Comparison of ENCODE assay signal across 16 mouse cellular contexts in the genomic region with DNA sequence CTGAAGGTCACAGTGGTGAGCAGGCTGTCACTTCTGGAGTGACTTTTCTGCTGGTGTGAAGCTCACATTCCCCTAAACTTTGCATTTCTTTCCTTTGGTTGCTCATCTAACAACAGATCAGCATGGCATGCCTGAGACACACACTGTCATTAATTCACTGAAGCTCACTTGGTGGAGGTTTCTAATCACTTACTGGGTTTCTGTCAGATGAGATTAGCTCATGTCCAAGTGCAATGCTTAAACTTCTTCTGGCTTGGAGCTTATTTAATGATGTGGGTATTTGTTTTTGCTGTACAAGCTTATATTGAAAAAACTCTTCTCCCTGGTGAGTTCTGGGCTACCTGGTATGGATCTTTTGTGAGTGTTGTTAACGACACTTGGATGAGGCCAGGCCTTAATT.
"Had no signal": no experiment of that assay in that cellular context is flagged by ENCODE, and none has a peak within 500 bp of the region (broad histone marks: within the 10 kb centered on the region; RNA-seq: fewer than 3 reads in every experiment).

No protein-coding gene starts in this region.

- H3K27me3 ChIP-seq: neural tube, embryonic 12.5 days; neural tube, embryonic 13.5 days; neural tube, embryonic 15.5 days; stomach, embryonic 15.5 days had no signal

- H3K9me3 ChIP-seq: neural tube, embryonic 12.5 days; neural tube, embryonic 13.5 days; neural tube, embryonic 15.5 days; stomach, embryonic 15.5 days had no signal

- H3K4me2 ChIP-seq: neural tube, embryonic 12.5 days; neural tube, embryonic 13.5 days; neural tube, embryonic 15.5 days; stomach, embryonic 15.5 days had no signal

- H3K27ac ChIP-seq: neural tube, embryonic 12.5 days; neural tube, embryonic 13.5 days; neural tube, embryonic 15.5 days; stomach, embryonic 15.5 days; stomach, postnatal 0 days had no signal

- DNase-seq: right cerebral cortex, adult 18-20 months; right cerebral cortex, postnatal 14 days; right cerebral cortex, postnatal 25 days; right cerebral cortex, postnatal 4 days; spleen, adult 18-20 months; thymus, adult 18-20 months; thymus, adult 2 months; thymus, postnatal 14 days; thymus, postnatal 25 days; thymus, postnatal 36 days; thymus, postnatal 4 days had no signal

- H3K4me3 ChIP-seq: neural tube, embryonic 12.5 days; neural tube, embryonic 13.5 days; neural tube, embryonic 15.5 days; stomach, embryonic 15.5 days had no signal

- H3K36me3 ChIP-seq: neural tube, embryonic 12.5 days; neural tube, embryonic 13.5 days; neural tube, embryonic 15.5 days; stomach, embryonic 15.5 days had no signal

- H3K9ac ChIP-seq: neural tube, embryonic 12.5 days; neural tube, embryonic 13.5 days; neural tube, embryonic 15.5 days; stomach, embryonic 15.5 days had no signal

- H3K4me1 ChIP-seq: neural tube, embryonic 12.5 days; neural tube, embryonic 13.5 days; neural tube, embryonic 15.5 days; stomach, embryonic 15.5 days had no signal
